Mouse (Mus musculus): ENCODE results near the gene Scgb1b18.
"Not testable (repeated sequence)": the region's sequence is repeated elsewhere in the genome, so short reads cannot be mapped to it uniquely, and the experiment has no call there.

The Scgb1b18 gene

DNA sequence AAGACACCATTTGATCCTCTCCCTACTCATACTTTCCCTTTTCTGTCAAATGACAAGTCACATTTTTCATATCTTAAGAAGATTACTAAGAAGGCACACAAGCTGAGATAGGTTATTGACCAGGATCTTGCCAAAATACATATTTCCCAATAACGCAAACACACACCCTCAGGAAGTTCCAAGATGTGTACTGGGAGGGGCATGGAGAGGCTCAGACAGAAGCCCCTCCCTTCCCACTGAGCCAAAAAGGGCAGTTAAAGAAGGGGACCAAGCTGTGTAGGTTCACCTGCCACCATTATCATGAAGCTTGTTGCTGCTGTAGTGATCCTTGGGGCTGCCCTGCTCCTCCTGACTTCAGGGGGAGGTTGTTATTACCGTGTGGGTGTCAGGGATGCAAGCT, at the start of gene Scgb1b18:
TSS of gene Scgb1b18 (plus strand) at position 301 of the 400 bp plus-strand sequence.
- DNase-seq (ENCODE audit: low read depth, low spot score): not testable (repeated sequence)

DNA sequence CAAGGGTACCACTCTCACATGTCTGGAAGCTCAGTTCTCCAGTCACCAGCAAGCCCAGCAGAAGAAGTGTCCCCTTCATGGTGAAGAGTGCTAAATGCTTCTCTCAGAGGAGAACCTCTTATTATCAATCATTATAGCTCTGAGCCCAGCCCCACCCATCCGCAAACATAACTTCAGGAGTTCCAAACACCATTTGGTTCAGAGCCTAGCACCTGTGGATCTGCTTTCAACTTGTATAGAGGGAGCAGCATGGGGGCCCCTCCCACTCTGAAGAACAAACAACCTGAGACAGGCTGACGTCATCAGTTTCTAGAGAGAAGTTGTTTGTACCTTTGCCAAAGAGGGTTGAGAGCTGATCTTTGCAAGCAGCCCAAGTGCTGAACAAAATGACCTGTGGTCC, 11.6 kb upstream of the Scgb1b18 start, which contains the start of gene Scgb2b18:
TSS of gene Scgb2b18 (minus strand) at position 101 of the 400 bp plus-strand sequence.
- not testable (repeated sequence) for DNase-seq (ENCODE audit: low read depth, low spot score)
